Mouse (Mus musculus) neural tube, embryonic 10.5 days (tissue): ENCODE measurements around the gene Ppia.
"Not testable (repeated sequence)": the region's sequence is repeated elsewhere in the genome, so short reads cannot be mapped to it uniquely, and the experiment has no call there.

Experiments used
- DNase-seq: peaks from one replicate; pipeline ENCODE4 v3.0.0-alpha.2; 2017; ENCODE audit warnings: low spot score; ENCODE audit errors: extremely low spot score

The Ppia gene

GRCm38 (mm10) chr11:6414751-6415550 is at the start of gene Ppia:
Gene Ppia (plus strand): TSS chr11:6415443.
- peak; percentile 42 for DNase-seq

GRCm38 (mm10) chr11:6365885-6366284 is 49.4 kb upstream of the Ppia start:
- peak; percentile 76 for DNase-seq

GRCm38 (mm10) chr11:6366434-6366833 is 48.8 kb upstream of the Ppia start:
- DNase-seq: no peak

- no peak for DNase-seq
Observed at GRCm38 (mm10) chr11:6367156-6367555, 48.1 kb upstream of the Ppia start.

GRCm38 (mm10) chr11:6367986-6368385 is 47.3 kb upstream of the Ppia start:
- not testable (repeated sequence) for DNase-seq

GRCm38 (mm10) chr11:6371376-6372155 is 43.7 kb upstream of the Ppia start:
- DNase-seq: no peak

GRCm38 (mm10) chr11:6372784-6373183 is 42.5 kb upstream of the Ppia start:
- DNase-seq: no peak

- no peak for DNase-seq
Observed at GRCm38 (mm10) chr11:6380916-6381315, 34.3 kb upstream of the Ppia start.

GRCm38 (mm10) chr11:6388126-6388725 is 27.0 kb upstream of the Ppia start:
- DNase-seq: no peak

- peak; percentile 99 for DNase-seq
Observed at GRCm38 (mm10) chr11:6388726-6389413, 26.4 kb upstream of the Ppia start, which contains the start of gene Zmiz2. Gene Zmiz2 (plus strand): TSS chr11:6389074.

GRCm38 (mm10) chr11:6389483-6389921 is 25.7 kb upstream of the Ppia start:
- peak; percentile 64 for DNase-seq

- no peak for DNase-seq
Observed at GRCm38 (mm10) chr11:6390376-6391053, 24.7 kb upstream of the Ppia start.

- no peak for DNase-seq
Observed at GRCm38 (mm10) chr11:6391516-6392276, 23.5 kb upstream of the Ppia start.

- DNase-seq: no peak
Observed at GRCm38 (mm10) chr11:6392857-6393256, 22.4 kb upstream of the Ppia start.

- no peak for DNase-seq
Observed at GRCm38 (mm10) chr11:6393866-6394265, 21.4 kb upstream of the Ppia start.

GRCm38 (mm10) chr11:6395565-6395964 is 19.7 kb upstream of the Ppia start:
- no peak for DNase-seq

GRCm38 (mm10) chr11:6398141-6398540 is 17.1 kb upstream of the Ppia start:
- no peak for DNase-seq

GRCm38 (mm10) chr11:6402515-6403510 is 12.4 kb upstream of the Ppia start:
- DNase-seq: peak; percentile 56
